Mouse (Mus musculus): ENCODE measurements at regions not wholly inside any gene's neighbourhood (a gene's known extent, or its start where the extent isn't known, plus 50 kb on each side); places are given as distances from the start of the nearest gene placed in this dataset.
A peak's percentile ranks its signal among the peaks of the same experiment; 100 is the strongest.
"Not testable (repeated sequence)": the region's sequence is repeated elsewhere in the genome, so short reads cannot be mapped to it uniquely, and the experiment has no call there.

- Histone ChIP-seq H3K4me1 (peaks cover 17% of the 10 kb centered on the region), H3K4me3 (no peak overlapping the region), H3K27me3 (ENCODE audit: insufficient read depth, poor library complexity, severe bottlenecking) (peaks cover 12% of the 10 kb centered on the region), H3K36me3 (no peaks in the 10 kb centered on the region), H3K9me3 (no peaks in the 10 kb centered on the region), H3K27ac (no peak overlapping the region)
- 83% methylated on average over 4 of the region's 4 CpGs for WGBS
- no peak for DNase-seq (ENCODE audit: low spot score)
Observed at GRCm38 (mm10) chr6:84322528-84322927, 271.2 kb downstream of the Cyp26b1 start.

DNA sequence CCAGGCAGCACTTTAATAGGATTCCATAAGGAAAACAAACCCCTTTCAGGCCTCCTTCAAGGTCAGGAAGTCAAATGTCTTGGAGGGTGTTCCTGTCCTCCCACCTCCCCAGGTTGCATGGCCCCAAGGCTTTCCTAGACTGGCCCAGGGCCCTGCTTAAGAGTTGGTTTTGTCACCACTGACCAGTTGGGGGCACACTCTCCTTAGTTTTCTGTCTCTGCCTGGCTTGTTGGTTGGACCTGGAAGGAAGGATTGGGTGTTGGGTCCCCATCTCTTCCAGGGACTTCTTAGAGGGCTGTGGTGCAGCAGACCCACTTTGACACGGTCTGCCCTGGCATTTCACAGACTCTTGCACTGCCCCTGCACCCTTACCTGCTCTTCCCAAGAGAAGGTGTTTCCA is 273.1 kb downstream of the Cyp26b1 start:
- no peak overlapping the region for H3K27ac ChIP-seq
- no peak for DNase-seq (ENCODE audit: low spot score)
- 63% methylated on average over 1 of the region's 1 CpGs for WGBS

GRCm38 (mm10) chr6:84318774-84319173 is 274.9 kb downstream of the Cyp26b1 start:
- no peaks in the 10 kb centered on the region for H3K9me3 ChIP-seq
- H3K27ac ChIP-seq = 0 out of 2 replicates have a peak overlapping the region, but pooled peaks have one; percentile 25
- peaks cover 16% of the 10 kb centered on the region for H3K4me1 ChIP-seq
- WGBS = 25% methylated on average over 4 of the region's 4 CpGs
- no peak overlapping the region for H3K4me3 ChIP-seq
- peaks cover 12% of the 10 kb centered on the region for H3K27me3 ChIP-seq (ENCODE audit: insufficient read depth, poor library complexity, severe bottlenecking)
- H3K36me3 ChIP-seq = no peaks in the 10 kb centered on the region
- DNase-seq (ENCODE audit: low spot score) = no peak

More for the DNA sequence above, 273.1 kb downstream of the Cyp26b1 start:
- Histone ChIP-seq H3K9me3 (no peaks in the 10 kb centered on the region), H3K27me3 (ENCODE audit: insufficient read depth, poor library complexity, severe bottlenecking) (peaks cover 12% of the 10 kb centered on the region), H3K36me3 (no peaks in the 10 kb centered on the region), H3K4me3 (no peak overlapping the region), H3K4me1 (peaks cover 10% of the 10 kb centered on the region)

GRCm38 (mm10) chr6:84317026-84317425 is 276.7 kb downstream of the Cyp26b1 start:
- H3K36me3 ChIP-seq = no peaks in the 10 kb centered on the region
- H3K9me3 ChIP-seq = no peaks in the 10 kb centered on the region
- no peak overlapping the region for H3K4me3 ChIP-seq
- H3K4me1 ChIP-seq = peaks cover 16% of the 10 kb centered on the region
- peaks cover 12% of the 10 kb centered on the region for H3K27me3 ChIP-seq (ENCODE audit: insufficient read depth, poor library complexity, severe bottlenecking)
- DNase-seq (ENCODE audit: low spot score) = peak; percentile 69
- WGBS = 82% methylated on average over 1 of the region's 1 CpGs
- no peak overlapping the region for H3K27ac ChIP-seq

DNA sequence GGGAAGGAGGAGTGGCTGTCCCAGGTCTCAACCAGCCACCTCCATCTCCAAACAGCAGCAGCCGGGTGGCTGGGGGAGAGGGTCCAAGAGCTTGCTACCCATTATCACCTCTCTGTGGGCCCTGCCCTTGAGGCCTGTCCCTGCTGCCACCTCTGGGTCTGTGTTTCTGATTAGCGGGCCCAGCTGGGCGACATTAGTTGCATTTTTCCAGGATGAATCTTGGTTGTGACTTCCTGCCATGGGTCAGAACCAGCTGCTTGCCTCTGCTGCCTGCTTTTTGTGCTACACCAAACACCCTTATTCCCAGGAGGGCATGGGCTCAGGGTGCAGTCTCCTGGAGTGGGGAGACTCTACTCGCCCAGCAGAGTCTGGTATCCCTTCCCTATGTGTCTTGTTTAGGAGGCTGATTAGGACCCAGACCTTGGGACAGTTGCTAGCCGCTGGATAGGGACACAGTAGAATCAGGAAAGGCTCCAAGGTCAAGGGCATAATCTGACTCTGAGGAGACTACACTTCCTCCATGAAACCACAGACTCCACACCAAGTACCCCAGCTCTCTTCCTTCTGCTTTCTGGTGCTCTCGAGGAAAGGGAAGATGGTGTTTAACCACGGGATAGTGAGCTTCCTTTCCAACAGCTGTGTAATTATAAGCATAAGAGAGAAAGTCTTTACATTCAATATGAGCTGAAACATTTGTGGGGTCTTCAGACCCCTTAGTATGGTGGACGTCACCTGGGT is 278.4 kb downstream of the Cyp26b1 start:
- DNase-seq (ENCODE audit: low spot score) = no peak
- H3K27ac ChIP-seq = no peak overlapping the region
- peaks cover 25% of the 10 kb centered on the region for H3K4me1 ChIP-seq
- H3K27me3 ChIP-seq (ENCODE audit: insufficient read depth, poor library complexity, severe bottlenecking) = 0 out of 2 replicates have a peak, but pooled peaks cover 2% of the 10 kb centered on the region
- no peak overlapping the region for H3K4me3 ChIP-seq
- 59% methylated on average over 8 of the region's 8 CpGs for WGBS
- no peaks in the 10 kb centered on the region for H3K36me3 ChIP-seq
- no peaks in the 10 kb centered on the region for H3K9me3 ChIP-seq

DNA sequence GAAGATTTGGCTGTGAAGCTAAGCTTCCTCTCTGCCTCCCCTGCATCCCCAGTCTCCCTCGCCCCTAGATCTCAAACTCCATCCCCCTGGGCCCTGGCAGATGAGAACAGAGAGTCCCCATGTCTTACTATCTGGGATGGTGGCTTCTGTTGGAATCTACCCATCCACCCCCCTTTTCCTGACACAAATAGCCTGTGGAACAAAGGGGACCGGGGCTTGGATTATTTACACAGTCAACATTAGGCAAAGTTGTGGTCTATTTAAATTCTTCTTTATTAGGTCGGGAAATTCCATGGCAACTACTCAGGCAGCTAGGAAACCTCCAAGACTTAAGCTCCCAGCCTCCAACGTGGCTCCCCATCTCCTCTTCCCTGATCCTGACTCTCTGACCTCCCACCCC is 279.9 kb downstream of the Cyp26b1 start:
- H3K4me3 ChIP-seq = no peak overlapping the region
- no peaks in the 10 kb centered on the region for H3K36me3 ChIP-seq
- no peaks in the 10 kb centered on the region for H3K9me3 ChIP-seq
- H3K4me1 ChIP-seq = peaks cover 24% of the 10 kb centered on the region
- peak; percentile 38 for DNase-seq (ENCODE audit: low spot score)
- H3K27ac ChIP-seq = no peak overlapping the region
- peaks cover 5% of the 10 kb centered on the region for H3K27me3 ChIP-seq (ENCODE audit: insufficient read depth, poor library complexity, severe bottlenecking)
- 37% methylated on average over 4 of the region's 4 CpGs for WGBS

DNA sequence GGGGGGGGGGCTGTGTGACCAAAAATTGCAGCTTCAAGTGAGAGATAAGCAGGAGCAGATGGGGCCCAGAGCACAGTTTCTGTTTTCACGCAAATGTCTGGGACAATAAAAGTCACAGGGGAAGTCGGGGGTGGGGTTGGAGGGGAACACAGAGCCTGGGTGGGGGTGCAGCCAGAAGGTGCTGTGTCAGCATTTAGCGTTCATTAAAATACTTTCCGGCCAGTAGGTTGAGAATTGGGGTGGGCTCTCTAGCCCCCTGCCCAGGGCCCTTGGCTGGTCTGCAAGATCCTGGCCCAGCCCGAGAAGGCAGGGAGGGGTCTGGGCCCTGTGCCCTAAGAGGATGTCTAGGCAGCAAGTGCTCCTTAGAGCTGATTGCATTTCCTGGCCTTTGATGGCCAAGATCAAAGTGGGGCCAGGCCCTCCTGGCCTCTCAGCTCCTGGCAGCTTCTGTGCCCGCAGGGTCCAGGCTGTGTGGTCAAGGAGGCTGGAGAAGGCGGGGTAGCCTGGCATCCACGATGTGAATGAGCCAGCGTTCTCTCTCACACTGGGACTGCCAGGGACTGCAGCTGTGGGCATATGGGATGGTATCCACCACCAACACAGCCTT is 283.0 kb downstream of the Cyp26b1 start:
- Histone ChIP-seq H3K36me3 (no peaks in the 10 kb centered on the region), H3K9me3 (no peaks in the 10 kb centered on the region), H3K27ac (no peak overlapping the region), H3K4me1 (peaks cover 19% of the 10 kb centered on the region), H3K27me3 (ENCODE audit: insufficient read depth, poor library complexity, severe bottlenecking) (peaks cover 19% of the 10 kb centered on the region), H3K4me3 (no peak overlapping the region)
- no peak for DNase-seq (ENCODE audit: low spot score)
- WGBS = 49% methylated on average over 9 of the region's 9 CpGs

DNA sequence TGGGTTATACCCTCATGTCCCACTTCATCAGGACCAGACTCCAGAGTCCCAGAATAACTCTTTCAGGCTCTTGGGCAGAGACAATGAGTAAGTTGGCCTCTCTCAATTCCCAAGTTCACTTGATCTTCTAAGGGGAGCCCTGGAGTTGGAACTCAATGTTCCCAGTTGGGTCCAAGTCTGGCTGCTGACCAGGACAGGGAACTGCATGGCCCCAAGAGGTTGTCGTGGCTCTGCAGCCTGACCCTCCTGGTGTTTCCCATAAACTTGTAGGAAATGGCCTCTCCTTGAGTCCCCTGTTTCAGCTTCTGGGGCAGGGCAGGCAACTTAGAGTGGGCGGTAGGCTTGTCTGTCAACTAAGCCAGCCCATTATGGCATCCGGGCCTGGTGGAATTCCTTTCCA is 286.2 kb downstream of the Cyp26b1 start:
- 86% methylated on average over 3 of the region's 3 CpGs for WGBS
- no peak overlapping the region for H3K27ac ChIP-seq

GRCm38 (mm10) chr6:84306585-84306984 is 287.1 kb downstream of the Cyp26b1 start:
- Histone ChIP-seq H3K4me1 (peaks cover 20% of the 10 kb centered on the region), H3K4me3 (no peak overlapping the region), H3K36me3 (no peaks in the 10 kb centered on the region), H3K27me3 (ENCODE audit: insufficient read depth, poor library complexity, severe bottlenecking) (peaks cover 19% of the 10 kb centered on the region), H3K9me3 (no peaks in the 10 kb centered on the region), H3K27ac (no peak overlapping the region)
- DNase-seq (ENCODE audit: low spot score) = no peak
- 79% methylated on average over 13 of the region's 13 CpGs for WGBS

More for the DNA sequence above, 286.2 kb downstream of the Cyp26b1 start:
- no peak overlapping the region for H3K4me3 ChIP-seq
- peaks cover 20% of the 10 kb centered on the region for H3K4me1 ChIP-seq
- no peak for DNase-seq (ENCODE audit: low spot score)
- H3K36me3 ChIP-seq = no peaks in the 10 kb centered on the region
- no peaks in the 10 kb centered on the region for H3K9me3 ChIP-seq
- peaks cover 19% of the 10 kb centered on the region for H3K27me3 ChIP-seq (ENCODE audit: insufficient read depth, poor library complexity, severe bottlenecking)

DNA sequence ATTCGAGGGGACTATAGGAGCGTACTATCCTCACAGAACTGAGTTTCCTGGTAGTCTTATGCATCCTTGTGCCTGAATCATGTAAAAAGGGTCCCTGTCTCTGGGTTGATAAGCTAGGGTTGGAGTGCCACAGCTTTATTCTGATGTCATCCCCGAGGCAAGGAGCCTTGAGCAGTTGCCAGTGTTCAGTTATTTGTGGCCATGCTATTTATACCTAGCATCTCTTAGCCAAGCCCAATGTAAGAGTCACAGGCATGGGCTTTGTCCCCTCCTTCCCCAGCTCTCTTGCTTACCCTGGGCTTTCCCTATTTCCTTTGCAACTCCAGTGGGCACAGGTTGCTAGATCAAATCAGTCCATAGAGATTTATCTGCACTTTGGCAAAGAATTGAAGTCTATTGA is 288.6 kb downstream of the Cyp26b1 start:
- peaks cover 19% of the 10 kb centered on the region for H3K27me3 ChIP-seq (ENCODE audit: insufficient read depth, poor library complexity, severe bottlenecking)
- no peaks in the 10 kb centered on the region for H3K36me3 ChIP-seq
- H3K9me3 ChIP-seq = no peaks in the 10 kb centered on the region
- 67% methylated on average over 3 of the region's 3 CpGs for WGBS
- H3K4me1 ChIP-seq = peaks cover 9% of the 10 kb centered on the region; the same call in 1 of the 2 replicates
- DNase-seq (ENCODE audit: low spot score) = no peak
- no peak overlapping the region for H3K27ac ChIP-seq
- H3K4me3 ChIP-seq = no peak overlapping the region

DNA sequence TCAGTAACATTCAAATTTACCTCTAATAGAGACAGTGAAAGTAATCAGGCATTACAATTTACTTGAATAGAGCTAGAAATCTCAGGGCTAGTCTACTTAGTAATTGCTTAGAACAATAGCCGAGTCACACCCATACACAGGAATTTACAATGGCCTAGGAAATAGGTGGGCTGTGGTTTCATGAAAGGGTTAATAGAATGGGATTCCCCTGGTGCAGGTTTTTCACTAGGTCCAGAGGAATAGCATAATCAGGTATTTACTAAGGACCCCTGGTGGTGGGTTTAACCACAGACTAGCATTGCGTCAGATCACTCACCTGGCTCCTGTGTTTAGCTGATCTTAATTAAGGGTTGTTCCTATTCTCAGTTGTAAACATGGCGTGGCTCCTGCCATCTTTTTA is 290.8 kb downstream of the Cyp26b1 start:
- DNase-seq (ENCODE audit: low spot score); H3K9me3 ChIP-seq; H3K4me3 ChIP-seq; H3K36me3 ChIP-seq; H3K27ac ChIP-seq; H3K27me3 ChIP-seq (ENCODE audit: insufficient read depth, poor library complexity, severe bottlenecking): not testable (repeated sequence)
- peaks cover 15% of the 10 kb centered on the region for H3K4me1 ChIP-seq
- WGBS = 80% methylated on average over 3 of the region's 3 CpGs

DNA sequence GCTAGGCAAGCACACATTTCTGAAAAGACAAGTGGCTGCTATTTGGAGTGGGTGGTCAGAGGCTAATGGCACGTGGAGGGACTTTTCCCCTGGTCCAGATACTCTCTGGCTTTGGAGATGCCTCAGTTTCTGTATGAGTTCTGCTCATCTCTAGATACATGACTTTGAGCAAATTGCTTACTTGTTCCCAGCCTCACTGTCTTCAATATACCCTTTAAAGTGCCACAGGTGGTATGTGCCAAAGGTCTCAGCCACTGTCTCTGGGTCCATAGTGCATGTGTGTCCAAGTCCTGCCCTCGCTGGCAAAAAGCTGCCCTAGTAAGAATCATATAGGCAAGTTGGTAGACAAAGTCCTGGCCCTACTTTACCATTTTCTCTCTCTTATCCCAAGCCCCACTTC is 291.5 kb downstream of the Dysf start:
- no peaks in the 10 kb centered on the region for H3K27me3 ChIP-seq (ENCODE audit: insufficient read depth, poor library complexity, severe bottlenecking)
- H3K36me3 ChIP-seq = no peaks in the 10 kb centered on the region
- no peaks in the 10 kb centered on the region for H3K9me3 ChIP-seq
- DNase-seq (ENCODE audit: low spot score) = peak; percentile 61
- WGBS = 80% methylated on average over 2 of the region's 2 CpGs
- peaks cover 15% of the 10 kb centered on the region for H3K4me1 ChIP-seq
- no peak overlapping the region for H3K4me3 ChIP-seq
- no peak overlapping the region for H3K27ac ChIP-seq

GRCm38 (mm10) chr6:84299146-84299545 is 290.8 kb downstream of the Dysf start:
- Histone ChIP-seq H3K4me3 (no peak overlapping the region), H3K4me1 (peaks cover 8% of the 10 kb centered on the region), H3K27me3 (ENCODE audit: insufficient read depth, poor library complexity, severe bottlenecking) (no peaks in the 10 kb centered on the region), H3K9me3 (no peaks in the 10 kb centered on the region), H3K27ac (no peak overlapping the region), H3K36me3 (no peaks in the 10 kb centered on the region)
- peak; percentile 73 for DNase-seq (ENCODE audit: low spot score)
